Mouse (Mus musculus): Measurements from ENCODE around the gene Anxa5. TPM values are rescaled to one million over a fixed set of nuclear protein-coding genes. Genes with fewer than 3 reads are reported as not detected.

Anxa5 gene
- polyA plus RNA-seq, 1 experiment = 313 TPM

GRCm38 (mm10) chr3:36500976-36501375 lies 25.3 kb upstream of the Anxa5 start:
- no peak for TF ChIP-seq MYOG (IDR thresholded peaks at IDR 0.05; ENCODE audit: control insufficient read depth in 1 of 3, insufficient read depth in 1 of 3, insufficient read length in 2 of 3, low read depth in 2 of 3)
- no peak for TF ChIP-seq E2F4 (IDR thresholded peaks at IDR 0.05; ENCODE audit: insufficient read depth)
- TF ChIP-seq MAX (IDR thresholded peaks at IDR 0.05; ENCODE audit: low read depth) = no peak
- no peak for TF ChIP-seq USF1 (IDR thresholded peaks at IDR 0.05; ENCODE audit: low read depth)
- no peak for TF ChIP-seq MYOD1 (IDR thresholded peaks at IDR 0.05; ENCODE audit: control insufficient read depth in 1 of 3, insufficient read length in 2 of 3, low read depth in 2 of 3)
- TF ChIP-seq CEBPB (IDR thresholded peaks at IDR 0.05; ENCODE audit: insufficient read depth, poor library complexity, severe bottlenecking) = no peak
- TF ChIP-seq TCF12 (IDR thresholded peaks at IDR 0.05; ENCODE audit: insufficient read depth, poor library complexity, severe bottlenecking) = no peak
- no peak for TF ChIP-seq SRF (IDR thresholded peaks at IDR 0.05; ENCODE audit: control insufficient read depth, insufficient read length, low read depth)
- TF ChIP-seq REST (IDR thresholded peaks at IDR 0.05; ENCODE audit: insufficient read depth, insufficient read length) = no peak
- TF ChIP-seq POLR2A (IDR thresholded peaks at IDR 0.05; ENCODE audit: insufficient read length, low read depth) = no peak
- no peak for TF ChIP-seq TCF3 (IDR thresholded peaks at IDR 0.05; ENCODE audit: insufficient read length, low read depth)
- no peak for TF ChIP-seq POLR2AphosphoS2 (IDR thresholded peaks at IDR 0.05; ENCODE audit: insufficient read length, low read depth)
- no peaks in the 10 kb centered on the region for H3K36me3 ChIP-seq (ENCODE audit: control insufficient read depth, insufficient read depth)
- H3K4me2 ChIP-seq (ENCODE audit: low read depth) = peak overlapping the region; percentile 33
- no peak overlapping the region for H3ac ChIP-seq (ENCODE audit: control insufficient read depth, insufficient read length)
- no peaks in the 10 kb centered on the region for H3K27me3 ChIP-seq (ENCODE audit: control insufficient read depth, insufficient read depth, insufficient read length)
- no peaks in the 10 kb centered on the region for H3K79me2 ChIP-seq (ENCODE audit: control insufficient read depth, insufficient read depth)
- H3K4me3 ChIP-seq = no peak overlapping the region

GRCm38 (mm10) chr3:36499418-36499817 lies 23.7 kb upstream of the Anxa5 start:
- no peak overlapping the region for H3K4me3 ChIP-seq
- H3K4me2 ChIP-seq (ENCODE audit: low read depth) = no peak overlapping the region
- no peaks in the 10 kb centered on the region for H3K36me3 ChIP-seq (ENCODE audit: control insufficient read depth, insufficient read depth)
- no peak overlapping the region for H3ac ChIP-seq (ENCODE audit: control insufficient read depth, insufficient read length)
- no peaks in the 10 kb centered on the region for H3K27me3 ChIP-seq (ENCODE audit: control insufficient read depth, insufficient read depth, insufficient read length)
- TF ChIP-seq REST (IDR thresholded peaks at IDR 0.05; ENCODE audit: insufficient read depth, insufficient read length) = no peak
- no peak for TF ChIP-seq TCF12 (IDR thresholded peaks at IDR 0.05; ENCODE audit: insufficient read depth, poor library complexity, severe bottlenecking)
- no peak for TF ChIP-seq E2F4 (IDR thresholded peaks at IDR 0.05; ENCODE audit: insufficient read depth)
- TF ChIP-seq POLR2AphosphoS2 (IDR thresholded peaks at IDR 0.05; ENCODE audit: insufficient read length, low read depth) = no peak
- no peak for TF ChIP-seq SRF (IDR thresholded peaks at IDR 0.05; ENCODE audit: control insufficient read depth, insufficient read length, low read depth)
- TF ChIP-seq TCF3 (IDR thresholded peaks at IDR 0.05; ENCODE audit: insufficient read length, low read depth) = no peak
- TF ChIP-seq MYOD1 (IDR thresholded peaks at IDR 0.05; ENCODE audit: control insufficient read depth in 1 of 3, insufficient read length in 2 of 3, low read depth in 2 of 3) = no peak
- no peak for TF ChIP-seq USF1 (IDR thresholded peaks at IDR 0.05; ENCODE audit: low read depth)
- no peak for TF ChIP-seq MYOG (IDR thresholded peaks at IDR 0.05; ENCODE audit: control insufficient read depth in 1 of 3, insufficient read depth in 1 of 3, insufficient read length in 2 of 3, low read depth in 2 of 3)
- TF ChIP-seq MAX (IDR thresholded peaks at IDR 0.05; ENCODE audit: low read depth) = no peak
- no peak for TF ChIP-seq POLR2A (IDR thresholded peaks at IDR 0.05; ENCODE audit: insufficient read length, low read depth)
- no peak for TF ChIP-seq CEBPB (IDR thresholded peaks at IDR 0.05; ENCODE audit: insufficient read depth, poor library complexity, severe bottlenecking)
- H3K79me2 ChIP-seq (ENCODE audit: control insufficient read depth, insufficient read depth) = no peaks in the 10 kb centered on the region

- Histone ChIP-seq H3K36me3 (ENCODE audit: control insufficient read depth, insufficient read depth) (no peaks in the 10 kb centered on the region), H3K4me2 (ENCODE audit: low read depth) (no peak overlapping the region), H3K79me2 (ENCODE audit: control insufficient read depth, insufficient read depth) (no peaks in the 10 kb centered on the region), H3K4me3 (no peak overlapping the region), H3ac (ENCODE audit: control insufficient read depth, insufficient read length) (no peak overlapping the region), H3K27me3 (ENCODE audit: control insufficient read depth, insufficient read depth, insufficient read length) (no peaks in the 10 kb centered on the region)
- TF ChIP-seq TCF12 (IDR thresholded peaks at IDR 0.05; ENCODE audit: insufficient read depth, poor library complexity, severe bottlenecking) (no peak), USF1 (IDR thresholded peaks at IDR 0.05; ENCODE audit: low read depth) (no peak), TCF3 (IDR thresholded peaks at IDR 0.05; ENCODE audit: insufficient read length, low read depth) (no peak), POLR2A (IDR thresholded peaks at IDR 0.05; ENCODE audit: insufficient read length, low read depth) (no peak), MYOD1 (IDR thresholded peaks at IDR 0.05; ENCODE audit: control insufficient read depth in 1 of 3, insufficient read length in 2 of 3, low read depth in 2 of 3) (no peak), MYOG (IDR thresholded peaks at IDR 0.05; ENCODE audit: control insufficient read depth in 1 of 3, insufficient read depth in 1 of 3, insufficient read length in 2 of 3, low read depth in 2 of 3) (no peak), POLR2AphosphoS2 (IDR thresholded peaks at IDR 0.05; ENCODE audit: insufficient read length, low read depth) (no peak), E2F4 (IDR thresholded peaks at IDR 0.05; ENCODE audit: insufficient read depth) (no peak), SRF (IDR thresholded peaks at IDR 0.05; ENCODE audit: control insufficient read depth, insufficient read length, low read depth) (no peak), REST (IDR thresholded peaks at IDR 0.05; ENCODE audit: insufficient read depth, insufficient read length) (no peak), CEBPB (IDR thresholded peaks at IDR 0.05; ENCODE audit: insufficient read depth, poor library complexity, severe bottlenecking) (no peak), MAX (IDR thresholded peaks at IDR 0.05; ENCODE audit: low read depth) (no peak)
Observed at GRCm38 (mm10) chr3:36498224-36498623, 22.5 kb upstream of the Anxa5 start.

GRCm38 (mm10) chr3:36496746-36497145 lies 21.1 kb upstream of the Anxa5 start:
- H3K4me3 ChIP-seq = no peak overlapping the region
- TF ChIP-seq TCF12 (IDR thresholded peaks at IDR 0.05; ENCODE audit: insufficient read depth, poor library complexity, severe bottlenecking) (no peak), POLR2A (IDR thresholded peaks at IDR 0.05; ENCODE audit: insufficient read length, low read depth) (no peak), E2F4 (IDR thresholded peaks at IDR 0.05; ENCODE audit: insufficient read depth) (no peak)
- no peak overlapping the region for H3ac ChIP-seq (ENCODE audit: control insufficient read depth, insufficient read length)
- H3K4me2 ChIP-seq (ENCODE audit: low read depth) = peak overlapping the region; percentile 58
- H3K27me3 ChIP-seq (ENCODE audit: control insufficient read depth, insufficient read depth, insufficient read length) = no peaks in the 10 kb centered on the region
- H3K79me2 ChIP-seq (ENCODE audit: control insufficient read depth, insufficient read depth) = no peaks in the 10 kb centered on the region
- no peaks in the 10 kb centered on the region for H3K36me3 ChIP-seq (ENCODE audit: control insufficient read depth, insufficient read depth)

- no peaks in the 10 kb centered on the region for H3K27me3 ChIP-seq (ENCODE audit: control insufficient read depth, insufficient read depth, insufficient read length)
- TF ChIP-seq MYOG (IDR thresholded peaks at IDR 0.05; ENCODE audit: control insufficient read depth in 1 of 3, insufficient read depth in 1 of 3, insufficient read length in 2 of 3, low read depth in 2 of 3) (no peak), MAX (IDR thresholded peaks at IDR 0.05; ENCODE audit: low read depth) (no peak), POLR2A (IDR thresholded peaks at IDR 0.05; ENCODE audit: insufficient read length, low read depth) (no peak), CEBPB (IDR thresholded peaks at IDR 0.05; ENCODE audit: insufficient read depth, poor library complexity, severe bottlenecking) (no peak), REST (IDR thresholded peaks at IDR 0.05; ENCODE audit: insufficient read depth, insufficient read length) (no peak), SRF (IDR thresholded peaks at IDR 0.05; ENCODE audit: control insufficient read depth, insufficient read length, low read depth) (no peak), TCF12 (IDR thresholded peaks at IDR 0.05; ENCODE audit: insufficient read depth, poor library complexity, severe bottlenecking) (no peak), USF1 (IDR thresholded peaks at IDR 0.05; ENCODE audit: low read depth) (no peak), POLR2AphosphoS2 (IDR thresholded peaks at IDR 0.05; ENCODE audit: insufficient read length, low read depth) (no peak), TCF3 (IDR thresholded peaks at IDR 0.05; ENCODE audit: insufficient read length, low read depth) (no peak), MYOD1 (IDR thresholded peaks at IDR 0.05; ENCODE audit: control insufficient read depth in 1 of 3, insufficient read length in 2 of 3, low read depth in 2 of 3) (no peak), E2F4 (IDR thresholded peaks at IDR 0.05; ENCODE audit: insufficient read depth) (no peak)
- no peak overlapping the region for H3K4me3 ChIP-seq
- no peaks in the 10 kb centered on the region for H3K79me2 ChIP-seq (ENCODE audit: control insufficient read depth, insufficient read depth)
- H3ac ChIP-seq (ENCODE audit: control insufficient read depth, insufficient read length) = no peak overlapping the region
- no peak overlapping the region for H3K4me2 ChIP-seq (ENCODE audit: low read depth)
- H3K36me3 ChIP-seq (ENCODE audit: control insufficient read depth, insufficient read depth) = no peaks in the 10 kb centered on the region
Observed at GRCm38 (mm10) chr3:36496273-36496672, 20.6 kb upstream of the Anxa5 start.

Measured in myocyte (in vitro differentiated cells).